Mouse (Mus musculus) gastrocnemius, postnatal 10 days (tissue): Measurements from ENCODE around the gene Ilkap. TPM values are rescaled to one million over a fixed set of nuclear protein-coding genes. Genes with fewer than 3 reads are reported as not detected.

Source experiments
- DNase-seq: peaks from one replicate; pipeline ENCODE4 v3.0.0; 2021; ENCODE audit warnings: mixed read lengths
- total RNA-seq, 2 experiments: library from RNA; stranded (reverse); gene quantifications; 2 replicates each; pipeline ENCODE4 v1.2.3; 2021

The Ilkap gene
- total RNA-seq, 2 experiments from 2014 or later = 48.2 to 49.3 TPM

GRCm38 (mm10) chr1:91414903-91415302 lies 16.3 kb upstream of the Ilkap start:
- no peak for DNase-seq

- DNase-seq = peak; percentile 88
Observed at GRCm38 (mm10) chr1:91413898-91414594, 15.4 kb upstream of the Ilkap start, which contains the start of gene Hes6. TSS of gene Hes6 (minus strand) at chr1:91414038.

GRCm38 (mm10) chr1:91413536-91413897 lies 14.9 kb upstream of the Ilkap start:
- no peak for DNase-seq

- DNase-seq = peak; percentile 89
Observed at GRCm38 (mm10) chr1:91413030-91413506, 14.5 kb upstream of the Ilkap start.

- DNase-seq = peak; percentile 41
Observed at GRCm38 (mm10) chr1:91412286-91413029, 13.8 kb upstream of the Ilkap start.

- DNase-seq = no peak
Observed at GRCm38 (mm10) chr1:91411631-91412285, 13.1 kb upstream of the Ilkap start.

GRCm38 (mm10) chr1:91407819-91408218 lies 9.2 kb upstream of the Ilkap start:
- DNase-seq = no peak

- DNase-seq = peak; percentile 60
Observed at GRCm38 (mm10) chr1:91405406-91406169, 7.0 kb upstream of the Ilkap start.

GRCm38 (mm10) chr1:91404976-91405375 lies 6.4 kb upstream of the Ilkap start:
- DNase-seq = no peak

GRCm38 (mm10) chr1:91397927-91398259 lies 722 bp downstream of the Ilkap start:
- no peak for DNase-seq

GRCm38 (mm10) chr1:91390369-91390768 lies 8.2 kb downstream of the Ilkap start:
- DNase-seq = no peak

GRCm38 (mm10) chr1:91381091-91381471 lies 17.5 kb downstream of the Ilkap start:
- DNase-seq = no peak

- peak; percentile 87 for DNase-seq
Observed at GRCm38 (mm10) chr1:91380453-91381090, 18.0 kb downstream of the Ilkap start.

- DNase-seq = no peak
Observed at GRCm38 (mm10) chr1:91373414-91373835, 25.2 kb downstream of the Ilkap start.

GRCm38 (mm10) chr1:91370055-91370454 lies 28.6 kb downstream of the Ilkap start:
- DNase-seq = no peak

GRCm38 (mm10) chr1:91369408-91369807 lies 29.2 kb downstream of the Ilkap start:
- DNase-seq = no peak

- no peak for DNase-seq
Observed at GRCm38 (mm10) chr1:91367295-91367694, 31.3 kb downstream of the Ilkap start.

- peak; percentile 80 for DNase-seq
Observed at GRCm38 (mm10) chr1:91366215-91367108, 32.2 kb downstream of the Ilkap start, which contains the start of gene Erfe. TSS of gene Erfe (plus strand) at chr1:91366430.

GRCm38 (mm10) chr1:91365816-91366214 lies 32.8 kb downstream of the Ilkap start:
- DNase-seq = no peak

GRCm38 (mm10) chr1:91364822-91365644 lies 33.6 kb downstream of the Ilkap start:
- DNase-seq = no peak
